Mouse (Mus musculus) lung, postnatal 0 days (tissue): ENCODE results near the gene Igflr1. TPM values are rescaled to one million over a fixed set of nuclear protein-coding genes. Genes with fewer than 3 reads are reported as not detected.

Source experiments
- ATAC-seq: fragments of 200-750 bp; cut with Nextera tagmentation; 2 replicates; pipeline ENCODE4 v1.8.0; 2017; ENCODE audit warnings: moderate library complexity
- DNase-seq: peaks from one replicate; pipeline ENCODE4 v3.0.0-alpha.2; 2016; ENCODE audit warnings: low spot score
- H3K27ac ChIP-seq: fragments of 300-500 bp; sonication (generic); 2 replicates; pipeline ENCODE4 v1.5.1; 2014; ENCODE audit warnings: antibody characterized with exemption, mild to moderate bottlenecking, low read length, mixed read lengths
- H3K27me3 ChIP-seq: fragments of 300-500 bp; sonication (generic); replicated peaks from 2 replicates; pipeline ENCODE4 v1.6.1; 2014; ENCODE audit warnings: low read length, mixed read lengths; ENCODE audit not compliant: insufficient read depth
- H3K36me3 ChIP-seq: fragments of 300-500 bp; sonication (generic); 2 replicates; pipeline ENCODE4 v1.6.1; 2014; ENCODE audit warnings: low read length, mixed read lengths; ENCODE audit not compliant: insufficient read depth
- H3K4me1 ChIP-seq: fragments of 300-500 bp; sonication (generic); 2 replicates; pipeline ENCODE4 v1.6.1; 2014; ENCODE audit warnings: antibody characterized with exemption, low read depth, low read length, mixed read lengths; ENCODE audit not compliant: insufficient read depth
- H3K4me2 ChIP-seq: fragments of 300-500 bp; sonication (generic); replicated peaks from 2 replicates; pipeline ENCODE4 v1.6.1; 2014; ENCODE audit warnings: low read depth, mild to moderate bottlenecking, low read length, moderate library complexity, mixed read lengths
- H3K4me3 ChIP-seq: fragments of 300-500 bp; sonication (generic); 2 replicates; pipeline ENCODE4 v1.5.1; 2014; ENCODE audit warnings: low read depth, low read length
- H3K9ac ChIP-seq: fragments of 300-500 bp; sonication (generic); replicated peaks from 2 replicates; pipeline ENCODE4 v1.6.1; 2014; ENCODE audit warnings: low read depth, mild to moderate bottlenecking
- H3K9me3 ChIP-seq: fragments of 300-500 bp; sonication (generic); 2 replicates; pipeline ENCODE4 v1.6.1; 2016; ENCODE audit warnings: low read length, mixed read lengths
- CTCF ChIP-seq: IDR thresholded peaks from 2 replicates; pipeline ENCODE4 v1.5.1; 2016; ENCODE audit warnings: antibody characterized with exemption, mild to moderate bottlenecking
- EP300 ChIP-seq: IDR thresholded peaks from 2 replicates; pipeline ENCODE4 v1.6.1; 2016; ENCODE audit warnings: antibody characterized with exemption, mild to moderate bottlenecking, control low read depth
- WGBS: fragments of 180-500 bp; shearing (Covaris S2); extraction: QIAGEN DNeasy Blood & Tissue Kit; methylation state at CpG from one replicate; pipeline ENCODE4 v1.1.7; 2014; 5-methylcytosine and 5-hydroxymethylcytosine counted together
- polyA plus RNA-seq: library from polyadenylated mRNA; unstranded; fragments of >200 nt; fragmentation: Nextera tagmentation; extraction: Ambion mirVana; gene quantifications from 2 replicates; pipeline ENCODE4 v1.2.1, GENCODE M21; 2015

Igflr1 gene
- polyA plus RNA-seq, 1 experiment from 2014 or later = 3.2 TPM

DNA sequence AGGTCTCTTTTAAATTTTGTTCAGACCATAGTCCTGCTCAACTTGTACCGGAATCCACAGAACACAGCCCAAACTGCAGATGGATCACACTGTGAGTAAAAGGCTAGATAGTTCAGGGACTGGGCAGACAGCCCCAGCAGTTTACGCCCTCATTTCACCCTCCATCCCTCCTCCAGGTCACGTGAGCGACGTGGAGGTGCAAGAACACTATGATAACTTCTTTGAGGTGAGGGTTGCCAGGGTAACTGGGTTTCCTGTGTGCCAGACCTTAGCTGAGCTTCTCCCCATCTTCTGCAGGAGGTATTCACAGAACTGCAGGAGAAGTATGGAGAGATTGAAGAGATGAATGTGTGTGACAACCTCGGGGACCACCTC lies 1.3 kb upstream of the Igflr1 start:
- peak overlapping the region; percentile 81 for H3K4me3 ChIP-seq
- 19% methylated on average over 6 of the region's 6 CpGs for WGBS
- TF ChIP-seq CTCF = no peak
- no peak for TF ChIP-seq EP300
- peak overlapping the region; percentile 72 for H3K4me2 ChIP-seq
- H3K27me3 ChIP-seq = no peaks in the 10 kb centered on the region
- ATAC-seq = no peak
- no peak for DNase-seq
- no peaks in the 10 kb centered on the region for H3K9me3 ChIP-seq
- peak overlapping the region; percentile 95; the same call in 1 of the 2 replicates for H3K27ac ChIP-seq
- peak overlapping the region; percentile 73 for H3K9ac ChIP-seq
- H3K36me3 ChIP-seq = peaks cover 13% of the 10 kb centered on the region
- peaks cover 6% of the 10 kb centered on the region; the same call in 1 of the 2 replicates for H3K4me1 ChIP-seq

- no peak for ATAC-seq
- H3K4me2 ChIP-seq = no peak overlapping the region
- no peak overlapping the region for H3K27ac ChIP-seq
- 70% methylated on average over 9 of the region's 9 CpGs for WGBS
- H3K27me3 ChIP-seq = no peaks in the 10 kb centered on the region
- H3K4me1 ChIP-seq = peaks cover 3% of the 10 kb centered on the region; the same call in 1 of the 2 replicates
- no peak overlapping the region for H3K9ac ChIP-seq
- peaks cover 24% of the 10 kb centered on the region for H3K36me3 ChIP-seq
- no peak overlapping the region for H3K4me3 ChIP-seq
- no peak for TF ChIP-seq EP300
- TF ChIP-seq CTCF = no peak
- no peaks in the 10 kb centered on the region for H3K9me3 ChIP-seq
- DNase-seq = no peak
These were observed 806 bp downstream of the Igflr1 start for GRCm38 (mm10) chr7:30566033-30566432.

DNA sequence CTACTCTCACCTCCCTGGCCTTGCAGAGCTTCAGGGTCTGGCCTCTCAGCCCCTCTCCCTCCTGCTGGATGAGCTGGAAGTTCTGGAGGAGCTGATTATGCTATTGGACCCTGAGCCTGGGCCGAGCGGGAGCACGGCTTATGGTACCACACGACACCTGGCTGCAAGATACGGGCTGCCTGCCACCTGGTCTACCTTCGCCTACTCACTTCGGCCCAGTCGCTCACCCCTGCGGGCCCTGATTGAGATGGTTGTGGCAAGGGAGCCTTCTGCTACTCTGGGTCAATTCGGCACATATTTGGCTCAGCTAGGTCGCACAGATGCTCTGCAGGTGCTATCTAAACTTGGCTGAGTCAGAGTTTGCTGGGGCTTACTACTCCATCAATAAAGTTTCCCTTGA lies 2.3 kb downstream of the Igflr1 start:
- WGBS = 90% methylated on average over 11 of the region's 11 CpGs

GRCm38 (mm10) chr7:30572389-30572788 lies 7.2 kb downstream of the Igflr1 start:
- H3K27me3 ChIP-seq = no peaks in the 10 kb centered on the region

More for the DNA sequence above, 2.3 kb downstream of the Igflr1 start:
- Histone ChIP-seq H3K4me3 (no peak overlapping the region), H3K36me3 (peaks cover 36% of the 10 kb centered on the region), H3K4me2 (no peak overlapping the region), H3K27me3 (no peaks in the 10 kb centered on the region), H3K27ac (no peak overlapping the region), H3K9ac (no peak overlapping the region), H3K4me1 (peaks cover 3% of the 10 kb centered on the region; the same call in 1 of the 2 replicates), H3K9me3 (no peaks in the 10 kb centered on the region)
- TF ChIP-seq EP300 (no peak), CTCF (no peak)
- no peak for ATAC-seq
- no peak for DNase-seq

GRCm38 (mm10) chr7:30572969-30573368 lies 7.7 kb downstream of the Igflr1 start:
- WGBS = 43% methylated on average over 2 of the region's 2 CpGs
- Histone ChIP-seq H3K27ac (no peak overlapping the region), H3K4me1 (no peaks in the 10 kb centered on the region), H3K4me2 (no peak overlapping the region), H3K9me3 (no peaks in the 10 kb centered on the region), H3K9ac (no peak overlapping the region), H3K36me3 (peaks cover 71% of the 10 kb centered on the region), H3K4me3 (no peak overlapping the region), H3K27me3 (no peaks in the 10 kb centered on the region)
- TF ChIP-seq CTCF (no peak), EP300 (no peak)
- no peak for DNase-seq
- no peak for ATAC-seq

More at GRCm38 (mm10) chr7:30572389-30572788, 7.2 kb downstream of the Igflr1 start:
- Histone ChIP-seq H3K4me2 (no peak overlapping the region), H3K9ac (no peak overlapping the region), H3K4me1 (no peaks in the 10 kb centered on the region), H3K27ac (no peak overlapping the region), H3K36me3 (peaks cover 66% of the 10 kb centered on the region), H3K9me3 (no peaks in the 10 kb centered on the region), H3K4me3 (no peak overlapping the region)
- WGBS = 86% methylated on average over 5 of the region's 5 CpGs
- no peak for ATAC-seq
- DNase-seq = no peak
- TF ChIP-seq CTCF = no peak
- no peak for TF ChIP-seq EP300

GRCm38 (mm10) chr7:30579950-30580349 lies 14.7 kb downstream of the Igflr1 start:
- WGBS = 90% methylated on average over 8 of the region's 8 CpGs
- Histone ChIP-seq H3K9me3 (no peaks in the 10 kb centered on the region), H3K27me3 (no peaks in the 10 kb centered on the region), H3K4me3 (no peak overlapping the region), H3K4me2 (no peak overlapping the region), H3K9ac (no peak overlapping the region), H3K27ac (no peak overlapping the region), H3K36me3 (peaks cover 75% of the 10 kb centered on the region), H3K4me1 (no peaks in the 10 kb centered on the region)
- no peak for ATAC-seq
- TF ChIP-seq CTCF (no peak), EP300 (no peak)
- DNase-seq = no peak

GRCm38 (mm10) chr7:30581547-30581946 lies 16.3 kb downstream of the Igflr1 start:
- WGBS = 90% methylated on average over 16 of the region's 16 CpGs
- Histone ChIP-seq H3K4me1 (no peaks in the 10 kb centered on the region), H3K27me3 (no peaks in the 10 kb centered on the region), H3K4me3 (no peak overlapping the region), H3K36me3 (peaks cover 59% of the 10 kb centered on the region), H3K9ac (no peak overlapping the region), H3K27ac (no peak overlapping the region), H3K9me3 (no peaks in the 10 kb centered on the region), H3K4me2 (no peak overlapping the region)
- DNase-seq = no peak
- TF ChIP-seq EP300 = no peak
- no peak for TF ChIP-seq CTCF
- ATAC-seq = no peak
